Mouse (Mus musculus) induced T-regulatory cell, adult 2 months (primary cell): ENCODE measurements around the gene Olfr1154.

Source experiments
- DNase-seq: peaks from one replicate; pipeline ENCODE4 v3.0.0-alpha.2; 2012; ENCODE audit warnings: low read depth

Gene Olfr1154

GRCm38 (mm10) chr2:87905066-87905465 lies at the start of gene Olfr1154:
Gene Olfr1154, minus strand, starts transcription at chr2:87905166.
- DNase-seq: no peak

GRCm38 (mm10) chr2:87953000-87953399 lies 48.0 kb upstream of the Olfr1154 start, which contains the start of gene Olfr1156:
Gene Olfr1156, minus strand, starts transcription at chr2:87953100.
- no peak for DNase-seq

- DNase-seq: no peak
Observed at GRCm38 (mm10) chr2:87945037-87945436, 40.1 kb upstream of the Olfr1154 start, which contains the start of gene Olfr1155. Gene Olfr1155, minus strand, starts transcription at chr2:87945137.

- DNase-seq: no peak
Observed at GRCm38 (mm10) chr2:87894662-87895061, 10.3 kb downstream of the Olfr1154 start, which contains the start of gene Olfr1153. Gene Olfr1153, plus strand, starts transcription at chr2:87894962.

- no peak for DNase-seq
Observed at GRCm38 (mm10) chr2:87866192-87866591, 38.8 kb downstream of the Olfr1154 start, which contains the start of gene Olfr1152. Gene Olfr1152, plus strand, starts transcription at chr2:87866492.

GRCm38 (mm10) chr2:87855562-87855961 lies 49.4 kb downstream of the Olfr1154 start, which contains the start of gene Olfr1151:
Gene Olfr1151, plus strand, starts transcription at chr2:87855862.
- DNase-seq: no peak
